Mouse (Mus musculus): Measurements from ENCODE around the gene Ndufc2. TPM values are rescaled to one million over a fixed set of nuclear protein-coding genes. Genes with fewer than 3 reads are reported as not detected.

Gene Ndufc2
- polyA plus RNA-seq, 1 experiment from 2014 or later, result 386 TPM

DNA sequence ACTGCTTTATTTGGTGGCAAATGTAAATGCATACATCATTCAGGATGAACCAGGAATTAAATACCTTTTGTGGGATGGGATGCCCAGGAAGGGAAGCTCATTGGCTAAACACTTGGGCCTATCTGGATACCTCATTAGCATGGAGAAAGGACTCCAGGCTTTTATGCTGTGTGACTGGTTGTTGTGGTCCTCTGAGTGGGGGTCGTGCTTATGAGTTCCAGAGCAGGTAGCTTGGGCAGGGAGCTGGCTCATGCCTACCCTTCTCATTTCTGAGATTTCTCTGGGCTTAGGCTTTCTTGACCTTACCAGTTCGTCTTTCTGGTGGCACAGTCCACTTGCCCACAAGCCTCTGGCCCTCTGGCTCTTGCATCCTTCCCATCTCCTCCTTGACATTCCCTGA is 5.4 kb upstream of the Ndufc2 start:
- Histone ChIP-seq H3K4me3 (ENCODE audit: low read depth, low read length) (no peak overlapping the region), H3K27ac (ENCODE audit: low read depth) (no peak overlapping the region), H3K4me1 (replicated peaks; ENCODE audit: control insufficient read depth, insufficient read depth, low read length) (no peaks in the 10 kb centered on the region), H3K9me3 (ENCODE audit: control insufficient read depth, low read length) (no peaks in the 10 kb centered on the region), H3K9ac (ENCODE audit: low read length) (no peak overlapping the region), H3K4me2 (ENCODE audit: low read length) (no peak overlapping the region), H3K36me3 (ENCODE audit: control insufficient read depth, insufficient read depth, low read length) (peaks cover 33% of the 10 kb centered on the region), H3K27me3 (replicated peaks; ENCODE audit: control insufficient read depth, insufficient read depth, low read length) (no peaks in the 10 kb centered on the region)
- ATAC-seq (replicated peaks; ENCODE audit: low FRiP score, low TSS enrichment, low read depth) (no peak), DNase-seq (ENCODE audit: low spot score) (no peak)
- WGBS, result 61% methylated on average over 2 of the region's 2 CpGs

DNA sequence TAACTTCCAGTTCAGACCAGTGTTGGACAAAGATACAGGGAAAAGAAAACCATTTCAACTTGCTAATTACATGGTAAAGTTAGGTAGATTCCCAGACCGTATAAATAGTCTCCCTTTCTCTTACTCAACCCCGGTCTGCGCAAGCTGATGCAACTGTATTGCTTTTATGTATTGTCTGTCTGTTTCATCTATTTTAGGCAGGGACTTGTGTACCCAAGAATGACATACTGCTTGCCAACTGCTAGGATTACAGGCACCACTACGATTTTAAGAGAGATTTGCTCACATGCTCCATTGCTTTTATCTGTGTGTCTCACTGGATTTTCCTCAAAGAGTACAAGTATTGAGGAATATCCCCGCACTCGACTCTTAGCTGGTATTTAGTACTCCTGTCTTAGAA is 860 bp upstream of the Ndufc2 start:
- ATAC-seq (replicated peaks; ENCODE audit: low FRiP score, low TSS enrichment, low read depth), result no peak
- 92% methylated on average over 6 of the region's 6 CpGs for WGBS

DNA sequence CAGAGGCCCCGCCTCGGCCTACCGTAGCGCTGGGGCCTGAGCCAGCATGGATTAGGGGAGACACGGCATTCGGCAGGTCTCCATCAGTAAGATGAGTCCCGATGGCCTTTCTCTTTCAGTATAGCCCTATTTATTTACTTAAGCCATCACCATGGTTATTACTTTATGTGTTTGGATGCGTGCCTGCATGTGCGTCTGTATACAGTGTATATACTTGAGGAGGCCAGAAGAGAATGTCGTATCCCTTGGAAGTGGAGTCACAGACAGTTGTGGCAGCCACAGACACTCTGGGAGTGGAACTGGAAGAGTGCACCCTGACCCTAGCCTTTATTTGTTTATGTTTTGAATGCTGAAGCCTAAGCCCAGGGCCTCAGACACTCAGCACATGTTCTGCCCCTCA is 7.3 kb downstream of the Ndufc2 start:
- peaks cover 30% of the 10 kb centered on the region for H3K36me3 ChIP-seq (ENCODE audit: control insufficient read depth, insufficient read depth, low read length)
- ATAC-seq (replicated peaks; ENCODE audit: low FRiP score, low TSS enrichment, low read depth), result no peak; the same call in 1 of the 2 replicates
- H3K27me3 ChIP-seq (replicated peaks; ENCODE audit: control insufficient read depth, insufficient read depth, low read length), result no peaks in the 10 kb centered on the region
- no peak overlapping the region for H3K4me2 ChIP-seq (ENCODE audit: low read length)
- DNase-seq (ENCODE audit: low spot score), result no peak
- no peaks in the 10 kb centered on the region for H3K4me1 ChIP-seq (replicated peaks; ENCODE audit: control insufficient read depth, insufficient read depth, low read length)
- H3K9me3 ChIP-seq (ENCODE audit: control insufficient read depth, low read length), result 0 out of 2 replicates have a peak, but pooled peaks cover 3% of the 10 kb centered on the region
- H3K27ac ChIP-seq (ENCODE audit: low read depth), result no peak overlapping the region
- H3K4me3 ChIP-seq (ENCODE audit: low read depth, low read length), result no peak overlapping the region
- WGBS, result 77% methylated on average over 10 of the region's 10 CpGs
- H3K9ac ChIP-seq (ENCODE audit: low read length), result no peak overlapping the region

More for the DNA sequence above, 860 bp upstream of the Ndufc2 start:
- no peak overlapping the region for H3K4me2 ChIP-seq (ENCODE audit: low read length)
- no peaks in the 10 kb centered on the region for H3K36me3 ChIP-seq (ENCODE audit: control insufficient read depth, insufficient read depth, low read length)
- H3K4me1 ChIP-seq (replicated peaks; ENCODE audit: control insufficient read depth, insufficient read depth, low read length), result peaks cover 9% of the 10 kb centered on the region
- H3K4me3 ChIP-seq (ENCODE audit: low read depth, low read length), result no peak overlapping the region
- no peaks in the 10 kb centered on the region for H3K27me3 ChIP-seq (replicated peaks; ENCODE audit: control insufficient read depth, insufficient read depth, low read length)
- H3K27ac ChIP-seq (ENCODE audit: low read depth), result no peak overlapping the region
- no peaks in the 10 kb centered on the region for H3K9me3 ChIP-seq (ENCODE audit: control insufficient read depth, low read length)
- H3K9ac ChIP-seq (ENCODE audit: low read length), result no peak overlapping the region
- no peak for DNase-seq (ENCODE audit: low spot score)

DNA sequence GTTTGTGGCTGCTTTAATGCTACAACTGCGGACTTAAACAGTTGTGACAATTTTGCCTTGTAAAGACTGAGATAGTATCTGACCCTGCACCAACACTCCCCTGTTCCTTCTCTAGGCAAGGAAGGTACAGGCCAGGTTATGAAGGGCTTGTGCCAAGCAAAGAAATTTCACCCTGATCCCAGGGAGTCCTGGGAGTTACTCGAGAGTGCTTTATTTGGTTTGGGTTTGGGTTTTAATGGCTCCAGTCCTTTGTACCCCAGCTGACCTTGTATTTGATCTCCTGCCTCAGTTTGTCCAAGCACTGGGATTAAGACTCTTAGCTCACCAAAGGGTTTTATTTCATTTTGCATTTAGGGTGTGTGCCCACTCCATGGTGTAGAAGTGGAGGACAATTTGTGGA is 11.3 kb downstream of the Ndufc2 start:
- 0 out of 2 replicates have a peak, but pooled peaks cover 3% of the 10 kb centered on the region for H3K9me3 ChIP-seq (ENCODE audit: control insufficient read depth, low read length)
- H3K4me1 ChIP-seq (replicated peaks; ENCODE audit: control insufficient read depth, insufficient read depth, low read length), result no peaks in the 10 kb centered on the region
- no peak overlapping the region for H3K9ac ChIP-seq (ENCODE audit: low read length)
- DNase-seq (ENCODE audit: low spot score) (no peak), ATAC-seq (replicated peaks; ENCODE audit: low FRiP score, low TSS enrichment, low read depth) (no peak)
- peaks cover 30% of the 10 kb centered on the region for H3K36me3 ChIP-seq (ENCODE audit: control insufficient read depth, insufficient read depth, low read length)
- H3K27me3 ChIP-seq (replicated peaks; ENCODE audit: control insufficient read depth, insufficient read depth, low read length), result no peaks in the 10 kb centered on the region
- H3K27ac ChIP-seq (ENCODE audit: low read depth), result no peak overlapping the region
- H3K4me2 ChIP-seq (ENCODE audit: low read length), result no peak overlapping the region
- WGBS, result 93% methylated on average over 2 of the region's 2 CpGs
- no peak overlapping the region for H3K4me3 ChIP-seq (ENCODE audit: low read depth, low read length)

DNA sequence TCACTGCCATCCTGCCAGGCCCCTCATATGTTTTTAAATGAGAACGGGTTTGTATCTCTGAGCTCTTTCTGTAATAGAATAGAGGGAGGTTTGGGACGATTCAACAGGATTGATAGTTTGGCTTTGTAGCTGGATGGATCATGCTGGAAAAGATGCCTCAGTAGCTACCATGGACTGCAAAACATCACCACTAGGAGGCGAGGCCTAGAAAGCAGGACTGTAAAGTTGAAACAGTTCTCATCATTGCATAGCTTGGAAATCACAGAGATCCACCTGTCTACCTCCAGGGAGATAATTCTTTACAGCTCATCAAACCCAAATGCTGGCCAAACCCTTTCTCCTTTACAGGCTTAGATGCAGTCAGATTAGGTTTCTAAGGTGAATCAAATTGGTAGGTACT is 11.8 kb downstream of the Ndufc2 start:
- H3K4me3 ChIP-seq (ENCODE audit: low read depth, low read length), result no peak overlapping the region
- 82% methylated on average over 3 of the region's 3 CpGs for WGBS
- H3K27me3 ChIP-seq (replicated peaks; ENCODE audit: control insufficient read depth, insufficient read depth, low read length), result no peaks in the 10 kb centered on the region
- peaks cover 30% of the 10 kb centered on the region for H3K36me3 ChIP-seq (ENCODE audit: control insufficient read depth, insufficient read depth, low read length)
- no peaks in the 10 kb centered on the region for H3K4me1 ChIP-seq (replicated peaks; ENCODE audit: control insufficient read depth, insufficient read depth, low read length)
- no peak overlapping the region for H3K9ac ChIP-seq (ENCODE audit: low read length)
- no peak overlapping the region for H3K4me2 ChIP-seq (ENCODE audit: low read length)
- ATAC-seq (replicated peaks; ENCODE audit: low FRiP score, low TSS enrichment, low read depth) (no peak), DNase-seq (ENCODE audit: low spot score) (no peak)
- H3K9me3 ChIP-seq (ENCODE audit: control insufficient read depth, low read length), result 0 out of 2 replicates have a peak, but pooled peaks cover 3% of the 10 kb centered on the region
- H3K27ac ChIP-seq (ENCODE audit: low read depth), result no peak overlapping the region

DNA sequence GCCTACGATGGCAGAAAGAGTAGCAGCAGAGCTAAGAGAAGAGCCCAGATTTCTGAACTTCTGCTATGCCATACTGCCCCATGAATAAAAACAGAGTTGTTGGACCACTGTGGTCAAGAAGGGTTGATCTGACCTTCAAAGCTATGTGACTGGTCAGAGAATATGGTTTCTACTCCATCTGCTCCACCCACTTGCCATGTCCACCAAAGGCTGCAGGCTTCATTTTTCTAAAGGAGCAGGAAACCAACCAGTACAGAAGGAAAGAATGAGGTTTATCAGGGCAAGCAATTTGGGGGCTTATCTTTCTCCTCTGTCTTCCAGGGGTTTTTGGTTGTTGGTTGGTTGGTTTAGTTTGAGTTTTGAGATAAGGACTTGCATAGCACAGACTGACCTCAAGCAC is 14.2 kb downstream of the Ndufc2 start:
- H3K36me3 ChIP-seq (ENCODE audit: control insufficient read depth, insufficient read depth, low read length), result peaks cover 17% of the 10 kb centered on the region
- no peak overlapping the region for H3K27ac ChIP-seq (ENCODE audit: low read depth)
- no peak for DNase-seq (ENCODE audit: low spot score)
- no peak for ATAC-seq (replicated peaks; ENCODE audit: low FRiP score, low TSS enrichment, low read depth)
- 88% methylated on average over 1 of the region's 1 CpGs for WGBS
- no peaks in the 10 kb centered on the region for H3K27me3 ChIP-seq (replicated peaks; ENCODE audit: control insufficient read depth, insufficient read depth, low read length)
- H3K9ac ChIP-seq (ENCODE audit: low read length), result no peak overlapping the region
- H3K4me3 ChIP-seq (ENCODE audit: low read depth, low read length), result no peak overlapping the region
- 0 out of 2 replicates have a peak, but pooled peaks cover 3% of the 10 kb centered on the region for H3K9me3 ChIP-seq (ENCODE audit: control insufficient read depth, low read length)
- H3K4me2 ChIP-seq (ENCODE audit: low read length), result no peak overlapping the region
- no peaks in the 10 kb centered on the region for H3K4me1 ChIP-seq (replicated peaks; ENCODE audit: control insufficient read depth, insufficient read depth, low read length)

DNA sequence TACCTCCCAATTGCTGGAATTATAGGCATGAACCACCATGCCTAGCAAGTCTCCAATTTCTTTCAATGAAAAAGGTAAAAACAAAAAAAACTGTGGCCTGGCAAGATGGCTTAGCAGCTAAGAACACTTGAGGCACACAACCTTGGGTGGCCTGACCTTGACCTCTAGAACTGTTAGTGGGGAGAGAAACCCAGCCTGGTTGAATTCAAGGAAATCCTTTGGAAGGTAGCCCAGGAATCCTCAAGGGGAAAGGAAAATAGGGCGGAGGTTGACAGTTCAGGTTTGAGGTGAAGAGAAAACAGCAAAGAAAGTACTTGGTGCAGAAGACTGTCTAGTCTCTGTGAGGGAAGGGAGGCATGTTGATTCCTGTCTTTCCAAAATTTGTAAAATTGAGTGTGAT is 14.6 kb downstream of the Ndufc2 start:
- 71% methylated on average over 1 of the region's 1 CpGs for WGBS
- Histone ChIP-seq H3K4me1 (replicated peaks; ENCODE audit: control insufficient read depth, insufficient read depth, low read length) (no peaks in the 10 kb centered on the region), H3K36me3 (ENCODE audit: control insufficient read depth, insufficient read depth, low read length) (peaks cover 13% of the 10 kb centered on the region), H3K4me3 (ENCODE audit: low read depth, low read length) (no peak overlapping the region), H3K27ac (ENCODE audit: low read depth) (no peak overlapping the region), H3K9me3 (ENCODE audit: control insufficient read depth, low read length) (0 out of 2 replicates have a peak, but pooled peaks cover 3% of the 10 kb centered on the region), H3K9ac (ENCODE audit: low read length) (no peak overlapping the region), H3K4me2 (ENCODE audit: low read length) (no peak overlapping the region), H3K27me3 (replicated peaks; ENCODE audit: control insufficient read depth, insufficient read depth, low read length) (no peaks in the 10 kb centered on the region)
- DNase-seq (ENCODE audit: low spot score) (no peak), ATAC-seq (replicated peaks; ENCODE audit: low FRiP score, low TSS enrichment, low read depth) (no peak)

DNA sequence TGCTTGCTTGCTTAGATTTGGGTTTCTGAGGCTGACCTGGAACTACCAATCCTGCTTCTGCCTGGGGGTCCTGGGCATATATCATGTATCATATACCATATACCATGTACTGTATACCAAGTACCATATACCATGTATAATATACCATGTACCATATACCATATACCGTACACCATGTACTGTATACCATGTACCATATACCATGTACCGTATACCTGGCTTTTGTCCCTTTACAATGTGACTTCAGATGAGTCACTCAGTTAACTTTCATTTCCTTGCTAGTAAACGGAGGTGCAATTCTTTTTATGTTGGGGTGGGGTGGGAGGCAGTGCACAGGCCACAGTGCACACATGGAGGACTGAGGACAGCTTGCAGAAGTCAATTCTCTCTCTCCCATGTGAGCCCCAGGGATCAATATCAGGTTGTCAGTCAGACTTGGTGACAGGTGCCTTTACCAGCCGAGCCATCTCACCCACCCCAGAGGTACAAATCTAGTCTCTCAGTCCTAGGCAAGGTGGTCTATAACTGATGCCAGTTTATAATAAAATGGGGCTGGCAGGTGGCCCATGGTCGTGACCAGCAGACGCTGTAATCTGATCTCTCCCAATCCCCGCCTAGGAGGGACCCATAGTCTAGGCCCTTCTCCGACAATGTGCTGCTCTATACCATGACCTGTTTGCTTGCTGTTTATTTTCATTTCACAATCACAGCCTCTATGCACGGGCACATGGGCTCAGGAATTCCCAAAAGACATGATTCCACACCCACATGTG is 15.3 kb downstream of the Ndufc2 start:
- DNase-seq (ENCODE audit: low spot score) (no peak), ATAC-seq (replicated peaks; ENCODE audit: low FRiP score, low TSS enrichment, low read depth) (0 out of 2 replicates have a peak, but pooled peaks have one; percentile 11)
- no peaks in the 10 kb centered on the region for H3K4me1 ChIP-seq (replicated peaks; ENCODE audit: control insufficient read depth, insufficient read depth, low read length)
- no peaks in the 10 kb centered on the region for H3K27me3 ChIP-seq (replicated peaks; ENCODE audit: control insufficient read depth, insufficient read depth, low read length)
- no peak overlapping the region for H3K4me2 ChIP-seq (ENCODE audit: low read length)
- WGBS, result 49% methylated on average over 9 of the region's 9 CpGs
- no peak overlapping the region for H3K27ac ChIP-seq (ENCODE audit: low read depth)
- peaks cover 6% of the 10 kb centered on the region; the same call in 1 of the 2 replicates for H3K36me3 ChIP-seq (ENCODE audit: control insufficient read depth, insufficient read depth, low read length)
- H3K4me3 ChIP-seq (ENCODE audit: low read depth, low read length), result no peak overlapping the region
- H3K9ac ChIP-seq (ENCODE audit: low read length), result no peak overlapping the region
- H3K9me3 ChIP-seq (ENCODE audit: control insufficient read depth, low read length), result 0 out of 2 replicates have a peak, but pooled peaks cover 2% of the 10 kb centered on the region

DNA sequence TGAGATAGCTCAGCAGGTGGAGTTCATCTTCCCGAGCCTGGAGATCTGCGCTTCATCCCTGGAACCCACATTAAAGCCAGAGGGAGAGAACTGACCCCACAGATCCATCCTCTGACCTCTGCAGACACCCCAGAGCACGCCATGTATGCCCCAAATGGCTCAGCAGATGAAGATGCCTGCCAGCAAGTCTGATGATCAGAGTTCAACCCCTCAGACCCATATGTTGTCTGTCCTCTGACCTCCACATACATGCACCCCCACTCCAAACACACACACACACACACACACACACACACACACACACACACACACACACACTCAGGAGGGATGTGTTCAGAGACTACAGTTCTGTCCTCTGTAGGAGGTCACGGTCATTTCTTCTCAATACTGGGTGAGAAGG is 16.7 kb downstream of the Ndufc2 start:
- 86% methylated on average over 4 of the region's 4 CpGs for WGBS
- Histone ChIP-seq H3K9ac (ENCODE audit: low read length) (no peak overlapping the region), H3K4me2 (ENCODE audit: low read length) (no peak overlapping the region), H3K4me1 (replicated peaks; ENCODE audit: control insufficient read depth, insufficient read depth, low read length) (no peaks in the 10 kb centered on the region), H3K27ac (ENCODE audit: low read depth) (no peak overlapping the region), H3K27me3 (replicated peaks; ENCODE audit: control insufficient read depth, insufficient read depth, low read length) (no peaks in the 10 kb centered on the region), H3K4me3 (ENCODE audit: low read depth, low read length) (no peak overlapping the region), H3K9me3 (ENCODE audit: control insufficient read depth, low read length) (no peaks in the 10 kb centered on the region), H3K36me3 (ENCODE audit: control insufficient read depth, insufficient read depth, low read length) (no peaks in the 10 kb centered on the region)
- ATAC-seq (replicated peaks; ENCODE audit: low FRiP score, low TSS enrichment, low read depth) (no peak), DNase-seq (ENCODE audit: low spot score) (no peak)

Measured in intestine, embryonic 14.5 days (tissue).